Mouse (Mus musculus) forebrain, embryonic 15.5 days (tissue): Measurements from ENCODE around the gene Nop9. TPM values are rescaled to one million over a fixed set of nuclear protein-coding genes. Genes with fewer than 3 reads are reported as not detected.
A peak's percentile ranks its signal among the peaks of the same experiment; 100 is the strongest.
"Not testable (repeated sequence)": the region's sequence is repeated elsewhere in the genome, so short reads cannot be mapped to it uniquely, and the experiment has no call there.

Source experiments
- ATAC-seq: fragments of 200-750 bp; cut with Nextera tagmentation; replicated peaks from 2 replicates; pipeline ENCODE4 v1.8.0; 2017; ENCODE audit warnings: mild to moderate bottlenecking, moderate TSS enrichment, moderate library complexity
- H3K27ac ChIP-seq: fragments of 300-500 bp; sonication (generic); replicated peaks from 2 replicates; pipeline ENCODE4 v1.5.1; 2015; ENCODE audit warnings: mild to moderate bottlenecking, inconsistent platforms
- H3K27me3 ChIP-seq: fragments of 300-500 bp; sonication (generic); 2 replicates; pipeline ENCODE4 v1.6.1; 2015; ENCODE audit warnings: inconsistent platforms
- H3K36me3 ChIP-seq: fragments of 300-500 bp; sonication (generic); 2 replicates; pipeline ENCODE4 v1.6.1; 2015; ENCODE audit warnings: mild to moderate bottlenecking, inconsistent platforms
- H3K4me1 ChIP-seq: fragments of 300-500 bp; sonication (generic); 2 replicates; pipeline ENCODE4 v1.6.1; 2015; ENCODE audit warnings: inconsistent platforms
- H3K4me2 ChIP-seq: fragments of 300-500 bp; sonication (generic); replicated peaks from 2 replicates; pipeline ENCODE4 v1.6.1; 2015; ENCODE audit warnings: mild to moderate bottlenecking, inconsistent platforms
- H3K4me3 ChIP-seq: fragments of 300-500 bp; sonication (generic); 2 replicates; pipeline ENCODE4 v1.5.1; 2015; ENCODE audit warnings: mild to moderate bottlenecking, inconsistent platforms
- H3K9ac ChIP-seq: fragments of 300-500 bp; sonication (generic); replicated peaks from 2 replicates; pipeline ENCODE4 v1.6.1; 2015; ENCODE audit warnings: mild to moderate bottlenecking, inconsistent platforms
- H3K9me3 ChIP-seq: fragments of 300-500 bp; sonication (generic); 2 replicates; pipeline ENCODE4 v1.6.1; 2016; ENCODE audit warnings: inconsistent platforms
- WGBS: fragments of 180-500 bp; shearing (Covaris S2); methylation state at CpG from one replicate; pipeline ENCODE4 v1.1.7; 2015; ENCODE audit warnings: mixed read lengths; 5-methylcytosine and 5-hydroxymethylcytosine counted together
- polyA plus RNA-seq: library from polyadenylated mRNA; unstranded; fragments of >200 nt; fragmentation: Nextera tagmentation; extraction: Ambion mirVana; gene quantifications from 2 replicates; pipeline ENCODE4 v1.2.1, GENCODE M21; 2015

Nop9 gene
- polyA plus RNA-seq, 1 experiment from 2014 or later = 39.7 TPM

DNA sequence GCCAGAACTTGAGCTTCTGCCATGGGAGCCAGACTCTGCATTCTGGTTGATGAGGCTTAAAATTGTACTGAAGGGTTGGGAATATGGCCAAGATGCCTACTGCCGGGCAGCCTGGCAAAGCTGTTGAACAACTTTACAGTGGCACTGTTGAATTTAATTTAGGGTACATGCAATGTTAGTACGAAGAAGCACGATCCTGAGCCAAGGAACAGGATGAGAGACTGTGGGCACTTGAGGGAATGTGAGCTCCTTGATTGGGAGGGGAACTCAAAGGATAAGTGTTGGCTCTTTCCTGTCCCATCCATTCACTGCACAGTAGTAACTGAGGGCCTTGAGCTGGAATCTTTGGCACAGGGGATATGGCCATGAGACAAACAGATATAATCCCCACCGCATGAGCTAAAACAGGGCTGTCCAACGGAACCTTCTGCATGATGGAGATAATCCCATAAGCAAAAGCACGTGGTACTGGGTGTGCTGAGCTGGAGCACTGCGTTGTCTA is 14.9 kb upstream of the Nop9 start:
- H3K9me3 ChIP-seq = no peaks in the 10 kb centered on the region
- 57% methylated on average over 7 of the region's 7 CpGs for WGBS
- H3K27me3 ChIP-seq = no peaks in the 10 kb centered on the region
- H3K4me3 ChIP-seq = no peak overlapping the region
- no peak overlapping the region for H3K4me2 ChIP-seq
- no peak overlapping the region for H3K9ac ChIP-seq
- H3K27ac ChIP-seq = peak overlapping the region; percentile 52; the same call in 1 of the 2 replicates
- H3K4me1 ChIP-seq = peaks cover 11% of the 10 kb centered on the region
- no peaks in the 10 kb centered on the region for H3K36me3 ChIP-seq
- ATAC-seq = peak; percentile 64

DNA sequence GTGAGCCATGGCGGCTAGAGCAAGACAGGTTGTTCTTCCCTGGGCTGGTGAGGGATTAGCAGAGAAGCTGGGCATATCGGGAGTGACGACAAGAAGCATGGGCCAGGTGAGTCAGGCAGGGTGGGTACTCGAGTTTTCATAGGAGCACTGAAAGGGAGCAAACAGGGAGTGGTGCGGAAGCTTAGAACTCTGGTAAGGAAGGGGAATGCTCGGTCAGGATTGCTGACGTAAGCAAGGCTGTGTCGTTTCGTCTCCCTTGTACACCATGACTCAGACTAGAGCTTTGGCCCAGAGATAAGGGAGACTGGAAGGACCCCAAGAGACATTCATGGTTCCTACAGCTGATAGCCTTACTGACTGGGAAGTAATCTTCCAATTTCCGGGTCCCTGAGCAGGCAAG is 11.6 kb upstream of the Nop9 start:
- H3K27me3 ChIP-seq = no peaks in the 10 kb centered on the region
- no peak overlapping the region for H3K4me3 ChIP-seq
- no peak overlapping the region for H3K9ac ChIP-seq
- no peaks in the 10 kb centered on the region for H3K9me3 ChIP-seq
- no peak overlapping the region for H3K4me2 ChIP-seq
- H3K27ac ChIP-seq = no peak overlapping the region
- ATAC-seq = no peak
- H3K36me3 ChIP-seq = peaks cover 7% of the 10 kb centered on the region
- WGBS = 77% methylated on average over 10 of the region's 10 CpGs
- H3K4me1 ChIP-seq = peaks cover 11% of the 10 kb centered on the region

DNA sequence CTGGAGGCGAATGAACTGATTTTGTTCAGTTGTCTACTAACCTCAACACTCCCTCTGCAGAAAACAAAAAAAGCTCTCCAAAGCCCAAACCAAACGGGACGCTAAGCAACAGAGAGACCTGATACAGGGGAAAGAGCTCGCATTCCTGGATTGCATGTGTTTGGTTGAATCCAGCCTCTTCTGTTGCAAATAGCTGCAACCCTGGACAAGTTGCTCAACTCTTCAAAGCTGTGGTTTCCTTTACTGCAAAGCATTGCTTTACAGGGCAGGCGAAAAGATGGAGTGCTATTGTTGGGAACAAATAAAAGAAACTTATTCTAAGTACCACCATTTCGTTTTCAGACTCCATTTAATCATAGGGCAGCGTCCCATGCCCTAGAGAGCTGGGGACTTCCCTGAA is 10.6 kb upstream of the Nop9 start:
- Histone ChIP-seq H3K27me3 (no peaks in the 10 kb centered on the region), H3K4me3 (no peak overlapping the region), H3K4me1 (peaks cover 11% of the 10 kb centered on the region), H3K9ac (no peak overlapping the region), H3K9me3 (no peaks in the 10 kb centered on the region), H3K36me3 (peaks cover 7% of the 10 kb centered on the region), H3K27ac (no peak overlapping the region), H3K4me2 (no peak overlapping the region)
- 73% methylated on average over 7 of the region's 7 CpGs for WGBS
- ATAC-seq = no peak

DNA sequence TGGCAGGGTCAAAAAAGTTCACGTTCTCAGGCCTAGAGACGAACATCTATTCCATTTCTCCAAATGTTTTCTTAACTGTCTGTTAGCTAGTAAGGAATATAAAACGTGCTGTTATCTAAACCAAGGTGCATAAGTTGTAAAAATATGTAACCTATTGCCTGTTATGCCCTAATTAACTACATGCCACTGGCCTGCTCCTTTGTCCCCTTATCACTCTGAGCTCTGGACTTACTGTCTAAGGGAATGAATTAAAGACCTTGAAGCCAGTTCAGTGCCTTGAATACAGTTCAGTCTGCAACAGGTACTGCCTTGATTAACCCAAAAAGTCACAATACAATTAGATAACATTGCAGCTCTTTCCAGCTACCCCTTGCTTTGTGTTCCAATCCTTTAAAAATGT is 10.2 kb upstream of the Nop9 start:
- ATAC-seq = no peak
- Histone ChIP-seq H3K4me1 (peaks cover 6% of the 10 kb centered on the region; the same call in 1 of the 2 replicates), H3K27me3 (no peaks in the 10 kb centered on the region), H3K9me3 (no peaks in the 10 kb centered on the region), H3K36me3 (peaks cover 11% of the 10 kb centered on the region), H3K27ac (no peak overlapping the region), H3K4me3 (no peak overlapping the region), H3K9ac (no peak overlapping the region), H3K4me2 (no peak overlapping the region)
- 73% methylated on average over 3 of the region's 3 CpGs for WGBS

DNA sequence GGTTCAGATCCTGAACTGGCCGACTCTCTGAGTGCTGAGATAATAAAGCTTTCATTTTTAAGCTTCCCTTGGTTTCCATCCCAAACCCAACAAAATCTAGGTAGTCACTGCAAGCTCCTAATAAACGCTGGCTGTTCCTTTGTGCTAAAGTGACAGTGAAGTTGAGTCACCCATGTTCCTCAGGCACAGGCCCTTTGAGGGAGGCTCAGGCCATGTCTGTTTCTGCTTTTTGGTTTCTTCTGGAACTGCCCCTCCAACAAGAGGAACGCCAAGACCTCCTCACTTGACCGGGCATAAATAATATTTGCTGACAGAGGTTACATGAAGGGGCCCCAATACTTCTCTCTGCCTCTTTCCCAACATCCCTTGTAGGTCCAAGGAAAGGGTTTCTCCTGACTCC is 9.7 kb upstream of the Nop9 start:
- Histone ChIP-seq H3K4me2 (no peak overlapping the region), H3K27me3 (no peaks in the 10 kb centered on the region)
- WGBS = 78% methylated on average over 4 of the region's 4 CpGs

DNA sequence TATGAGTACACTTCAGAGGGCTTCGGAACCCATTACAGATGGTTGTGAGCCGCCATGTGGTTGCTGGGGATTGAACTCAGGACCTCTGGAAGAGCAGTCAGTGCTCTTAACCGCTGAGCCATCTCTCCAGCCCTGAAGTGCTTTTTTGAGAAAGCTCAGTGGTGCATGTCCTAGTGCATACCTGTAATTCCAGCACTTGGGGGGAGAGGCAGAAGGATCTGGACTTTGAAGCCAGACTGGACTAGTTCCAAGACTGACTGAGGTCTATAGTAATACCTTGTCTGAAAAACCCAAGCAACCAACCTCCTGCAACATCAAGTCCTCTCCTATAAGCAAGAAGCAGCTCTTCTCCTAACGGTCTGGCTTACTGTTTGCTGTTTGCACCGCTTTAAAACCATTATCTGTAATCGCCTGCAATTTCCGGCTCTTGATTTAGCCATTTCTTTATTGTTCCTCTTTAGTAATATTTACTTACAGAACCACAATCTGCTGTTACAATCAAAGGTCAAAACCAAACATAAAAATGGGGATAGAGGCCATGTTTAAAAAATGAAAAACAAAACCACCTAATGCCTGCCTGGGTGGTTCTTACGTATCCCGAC is 8.3 kb upstream of the Nop9 start:
- Histone ChIP-seq H3K36me3 (peaks cover 18% of the 10 kb centered on the region), H3K9ac (no peak overlapping the region), H3K27me3 (no peaks in the 10 kb centered on the region), H3K4me3 (no peak overlapping the region), H3K4me2 (no peak overlapping the region), H3K4me1 (no peaks in the 10 kb centered on the region), H3K9me3 (no peaks in the 10 kb centered on the region), H3K27ac (no peak overlapping the region)
- 91% methylated on average over 9 of the region's 9 CpGs for WGBS
- no peak for ATAC-seq

More for the DNA sequence above, 9.7 kb upstream of the Nop9 start:
- peaks cover 14% of the 10 kb centered on the region for H3K36me3 ChIP-seq
- H3K27ac ChIP-seq = no peak overlapping the region
- no peak for ATAC-seq
- H3K4me3 ChIP-seq = no peak overlapping the region
- H3K4me1 ChIP-seq = 0 out of 2 replicates have a peak, but pooled peaks cover 2% of the 10 kb centered on the region
- H3K9me3 ChIP-seq = no peaks in the 10 kb centered on the region
- H3K9ac ChIP-seq = no peak overlapping the region

DNA sequence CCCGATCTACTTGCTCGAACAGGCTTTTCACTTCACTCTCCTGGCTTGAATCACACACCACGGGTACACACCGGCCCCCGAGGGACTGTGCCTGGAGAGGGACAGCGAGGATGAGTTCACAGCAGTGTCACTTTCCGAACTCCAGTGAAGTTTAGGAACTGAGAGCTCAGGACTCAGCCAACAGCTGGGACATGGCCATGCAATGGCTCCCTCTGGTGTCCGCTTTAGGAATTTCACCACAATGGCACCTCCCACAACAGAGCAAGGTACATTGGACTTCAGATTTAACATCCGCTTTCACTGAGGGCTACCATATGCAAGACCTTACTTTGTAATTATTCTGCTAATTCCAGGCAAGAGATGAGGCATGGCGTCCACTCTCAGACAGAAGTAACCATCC is 1.8 kb upstream of the Nop9 start:
- no peak overlapping the region for H3K4me3 ChIP-seq
- H3K27me3 ChIP-seq = no peaks in the 10 kb centered on the region
- no peak overlapping the region for H3K27ac ChIP-seq
- H3K9me3 ChIP-seq = no peaks in the 10 kb centered on the region
- no peak overlapping the region for H3K4me2 ChIP-seq
- peaks cover 18% of the 10 kb centered on the region for H3K36me3 ChIP-seq
- H3K9ac ChIP-seq = 0 out of 2 replicates have a peak overlapping the region, but pooled peaks have one; percentile 19
- WGBS = 22% methylated on average over 10 of the region's 10 CpGs
- ATAC-seq = peak; percentile 62
- peaks cover 35% of the 10 kb centered on the region for H3K4me1 ChIP-seq

DNA sequence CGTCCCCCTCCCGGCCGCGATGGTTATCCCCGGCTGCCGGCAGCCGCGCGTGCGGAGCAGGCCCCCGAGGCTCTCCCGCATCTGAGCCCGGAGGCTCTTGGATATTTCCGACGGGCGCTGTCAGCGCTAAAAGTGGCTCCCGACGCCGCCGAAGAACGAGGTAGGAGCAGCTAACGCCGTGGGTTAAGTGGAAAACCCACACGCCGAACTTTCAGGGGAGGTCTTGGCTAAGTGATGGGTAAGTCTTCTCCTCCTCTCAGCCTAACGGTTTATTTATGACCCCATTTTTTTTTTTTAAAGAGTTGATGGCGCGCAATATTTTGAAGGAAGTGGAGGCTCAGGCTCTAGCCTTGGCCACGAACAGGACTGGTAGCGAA is 356 bp downstream of the Nop9 start:
- Histone ChIP-seq H3K4me1 (peaks cover 35% of the 10 kb centered on the region), H3K9ac (peak overlapping the region; percentile 73), H3K36me3 (peaks cover 29% of the 10 kb centered on the region), H3K4me3 (peak overlapping the region; percentile 75), H3K27me3 (no peaks in the 10 kb centered on the region), H3K27ac (peak overlapping the region; percentile 53; the same call in 1 of the 2 replicates), H3K4me2 (peak overlapping the region; percentile 96), H3K9me3 (no peaks in the 10 kb centered on the region)
- peak; percentile 6; the same call in 1 of the 2 replicates for ATAC-seq
- under 1% methylated on average over 31 of the region's 31 CpGs for WGBS

DNA sequence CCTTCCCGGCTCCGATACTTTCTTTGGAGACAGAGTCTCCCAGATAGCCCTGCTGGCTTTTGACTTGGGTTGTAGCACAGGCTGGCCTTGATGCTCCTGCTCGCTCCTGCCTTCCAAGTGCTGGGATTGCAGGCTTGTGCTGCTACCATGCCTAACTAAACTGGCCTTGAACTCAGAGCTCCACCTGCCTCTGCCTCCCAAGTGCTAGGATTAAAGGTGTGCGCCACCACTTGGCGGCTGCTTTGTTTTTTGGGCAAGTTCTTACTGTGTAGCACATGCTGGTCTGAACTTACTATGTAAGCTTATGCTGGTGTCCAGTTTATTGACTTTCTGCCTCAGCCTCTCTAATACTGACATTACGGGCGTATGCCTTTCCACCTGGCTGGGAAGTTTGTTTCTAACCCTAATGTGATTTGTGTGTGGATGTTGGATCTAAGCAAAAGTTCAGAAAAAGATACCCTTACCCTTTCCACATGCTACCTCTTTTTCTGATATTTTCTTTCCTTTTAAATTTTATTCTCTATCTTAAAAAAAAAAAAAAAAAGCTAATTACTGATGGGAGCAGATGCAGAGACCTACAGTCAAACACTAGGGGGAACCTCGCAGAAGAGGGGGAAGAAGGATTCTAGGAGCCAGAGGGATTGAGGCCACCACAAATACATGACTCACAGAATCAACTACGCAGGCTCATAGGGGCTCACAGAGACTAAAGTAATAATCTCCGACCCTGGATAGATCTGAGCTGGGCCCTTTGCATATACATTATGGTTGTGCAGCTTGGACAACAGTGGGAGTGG is 1.8 kb downstream of the Nop9 start:
- H3K27me3 ChIP-seq = no peaks in the 10 kb centered on the region
- H3K4me2 ChIP-seq = peak overlapping the region; percentile 96
- peak overlapping the region; percentile 75 for H3K4me3 ChIP-seq
- H3K9me3 ChIP-seq = no peaks in the 10 kb centered on the region
- no peak overlapping the region for H3K9ac ChIP-seq
- H3K27ac ChIP-seq = no peak overlapping the region
- peaks cover 39% of the 10 kb centered on the region for H3K36me3 ChIP-seq
- peaks cover 35% of the 10 kb centered on the region for H3K4me1 ChIP-seq
- 91% methylated on average over 10 of the region's 10 CpGs for WGBS
- ATAC-seq = no peak

DNA sequence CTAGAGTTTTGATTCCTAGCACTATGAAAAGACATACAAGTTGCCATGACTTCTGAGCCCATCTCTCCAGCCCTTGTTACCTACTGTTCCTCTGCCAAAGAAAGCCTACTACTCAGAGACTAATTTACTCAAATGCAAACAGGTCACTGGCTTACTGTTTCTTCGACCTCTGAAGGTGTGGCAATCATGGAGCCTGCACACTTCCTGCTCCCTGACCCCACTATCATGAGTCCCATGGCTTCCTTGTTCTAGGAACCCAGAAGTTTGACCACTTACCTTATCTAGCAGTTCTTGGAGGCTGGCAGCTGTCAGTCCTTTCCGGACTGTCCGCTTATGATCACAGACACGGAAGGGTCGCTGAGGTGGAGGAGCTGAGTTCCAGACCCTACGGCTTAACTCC is 12.1 kb downstream of the Nop9 start:
- Histone ChIP-seq H3K4me2 (no peak overlapping the region), H3K36me3 (peaks cover 37% of the 10 kb centered on the region), H3K4me3 (no peak overlapping the region), H3K27me3 (peaks cover 13% of the 10 kb centered on the region), H3K9me3 (no peaks in the 10 kb centered on the region), H3K9ac (no peak overlapping the region), H3K4me1 (peaks cover 10% of the 10 kb centered on the region), H3K27ac (no peak overlapping the region)
- ATAC-seq = no peak
- 88% methylated on average over 6 of the region's 6 CpGs for WGBS

DNA sequence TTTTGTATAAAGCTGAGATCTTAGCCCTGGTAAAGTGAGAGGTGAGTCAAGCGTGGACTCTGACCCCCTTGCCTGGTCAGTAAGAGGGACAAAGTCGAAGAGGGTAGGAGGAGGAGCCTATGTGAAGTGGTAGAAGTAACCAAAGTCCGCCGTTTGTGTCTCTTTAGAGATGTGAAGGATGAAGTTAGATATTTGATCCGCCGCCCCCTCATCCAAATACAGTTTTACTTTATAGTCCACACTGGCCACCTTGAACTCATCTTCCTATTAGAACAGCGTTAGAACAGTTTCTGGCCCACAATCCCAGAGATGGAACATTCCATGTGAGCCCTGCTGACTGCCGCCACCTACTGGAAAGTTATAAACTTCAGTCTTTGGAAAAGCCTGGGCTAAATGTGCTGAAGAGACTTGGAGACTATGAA is 12.9 kb downstream of the Nop9 start, which contains the start of gene Cideb:
Gene Cideb, minus strand, starts transcription at position 96 of the 422 bp plus-strand sequence.
- Histone ChIP-seq H3K36me3 (peaks cover 29% of the 10 kb centered on the region), H3K27ac (no peak within 1 kb of the TSS), H3K27me3 (peaks cover 20% of the 10 kb centered on the region), H3K9me3 (no peaks in the 10 kb centered on the region), H3K4me1 (peaks cover 14% of the 10 kb centered on the region), H3K4me2 (peak within 1 kb of the TSS; percentile 8; the same call in 1 of the 2 replicates), H3K9ac (no peak within 1 kb of the TSS), H3K4me3 (no peak within 1 kb of the TSS)
- no peak for ATAC-seq
- WGBS = 20% methylated on average over 8 of the region's 8 CpGs

DNA sequence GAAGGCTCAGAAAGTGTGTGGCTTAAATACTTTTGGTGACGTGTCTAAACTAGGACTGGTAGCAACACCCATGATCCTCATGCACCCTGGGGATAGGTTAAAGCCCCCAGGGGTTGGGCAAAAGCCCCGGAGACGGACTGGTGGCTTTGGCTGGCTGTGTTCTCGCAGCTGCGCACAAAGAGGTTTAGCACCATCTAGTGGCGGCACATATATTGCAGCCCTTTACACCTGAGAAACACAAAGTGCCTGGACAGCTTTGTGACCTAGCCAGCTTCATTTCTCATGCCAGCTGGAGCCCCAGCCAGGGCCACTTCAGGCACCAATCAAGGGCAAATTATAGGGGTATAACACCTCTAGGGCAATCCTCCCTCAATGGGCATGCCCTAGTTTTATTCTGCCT is 14.7 kb downstream of the Nop9 start:
- peaks cover 11% of the 10 kb centered on the region for H3K36me3 ChIP-seq
- WGBS = 1% methylated on average over 6 of the region's 6 CpGs
- not testable (repeated sequence) for H3K4me3 ChIP-seq, H3K27ac ChIP-seq, H3K9me3 ChIP-seq, ATAC-seq, H3K9ac ChIP-seq
- peaks cover 14% of the 10 kb centered on the region for H3K4me1 ChIP-seq
- H3K27me3 ChIP-seq = peaks cover 36% of the 10 kb centered on the region
- H3K4me2 ChIP-seq = peak overlapping the region; percentile 19
